In genomic region chr4:54896017-54896416, GRCm38 (mm10) we compare ENCODE assay signal across 17 mouse cellular contexts. TPM values are rescaled to one million over a fixed set of nuclear protein-coding genes. Genes with fewer than 3 reads are reported as not detected.
"Had no signal": no experiment of that assay in that cellular context is flagged by ENCODE, and none has a peak within 500 bp of the region (broad histone marks: within the 10 kb centered on the region; RNA-seq: fewer than 3 reads in every experiment).

No protein-coding gene starts in this region.

- H3K4me2 ChIP-seq: lung, embryonic 15.5 days; midbrain, embryonic 11.5 days; midbrain, embryonic 13.5 days; midbrain, embryonic 15.5 days; neural tube, embryonic 12.5 days had no signal

- H3K27me3 ChIP-seq: lung, embryonic 15.5 days; megakaryocyte, embryonic 14.5 days; midbrain, embryonic 13.5 days; midbrain, embryonic 15.5 days; neural tube, embryonic 12.5 days had no signal

- H3K36me3 ChIP-seq: lung, embryonic 15.5 days; midbrain, embryonic 13.5 days; midbrain, embryonic 15.5 days; neural tube, embryonic 12.5 days had no signal

- H3K27ac ChIP-seq: lung, embryonic 15.5 days; macrophage; midbrain, embryonic 13.5 days; midbrain, embryonic 15.5 days; neural tube, embryonic 12.5 days had no signal

- ATAC-seq: lung, postnatal 0 days; midbrain, embryonic 13.5 days; midbrain, embryonic 15.5 days had no signal

- DNase-seq: lung, adult 2 months; lung, postnatal 14 days; lung, postnatal 36 days; right cerebral cortex, postnatal 14 days; thymus, adult 18-20 months; thymus, postnatal 14 days; thymus, postnatal 36 days had no signal

- H3K9ac ChIP-seq: lung, embryonic 15.5 days; midbrain, embryonic 13.5 days; midbrain, embryonic 15.5 days; neural tube, embryonic 12.5 days had no signal

- H3K4me3 ChIP-seq: lung, embryonic 15.5 days; megakaryocyte, embryonic 14.5 days; midbrain, embryonic 13.5 days; midbrain, embryonic 15.5 days; neural tube, embryonic 12.5 days had no signal

- H3K9me3 ChIP-seq: lung, embryonic 15.5 days; midbrain, embryonic 13.5 days; midbrain, embryonic 15.5 days; neural tube, embryonic 12.5 days had no signal

- H3K4me1 ChIP-seq: lung, embryonic 15.5 days; megakaryocyte, embryonic 14.5 days had no signal

RNA-seq across cellular contexts. Expression of gene Zfp462, which starts 48.8 kb away (rescaled TPM):
- total RNA-seq: monocyte, adult 5-6 weeks; neutrophil, adult 5-6 weeks had no signal
